Mouse (Mus musculus) kidney, postnatal 0 days (tissue): Measurements from ENCODE around the gene Grifin. TPM values are rescaled to one million over a fixed set of nuclear protein-coding genes. Genes with fewer than 3 reads are reported as not detected.

Source experiments
- ATAC-seq: fragments of 200-750 bp; cut with Nextera tagmentation; replicated peaks from 2 replicates; pipeline ENCODE4 v1.8.0; 2017; ENCODE audit warnings: low read depth, moderate number of reproducible peaks, moderate TSS enrichment, moderate library complexity; ENCODE audit not compliant: low FRiP score
- DNase-seq: peaks from one replicate; pipeline ENCODE4 v3.0.0-alpha.2; 2016; ENCODE audit warnings: low spot score
- H3K27ac ChIP-seq: fragments of 300-500 bp; sonication (generic); 2 replicates; pipeline ENCODE4 v1.5.1; 2014; ENCODE audit warnings: mild to moderate bottlenecking
- H3K27me3 ChIP-seq: fragments of 300-500 bp; sonication (generic); 2 replicates; pipeline ENCODE4 v1.6.1; 2014; ENCODE audit warnings: low read length, mixed read lengths; ENCODE audit not compliant: insufficient read depth
- H3K36me3 ChIP-seq: fragments of 300-500 bp; sonication (generic); 2 replicates; pipeline ENCODE4 v1.6.1; 2014; ENCODE audit warnings: low read length, mixed read lengths; ENCODE audit not compliant: insufficient read depth
- H3K4me1 ChIP-seq: fragments of 300-500 bp; sonication (generic); replicated peaks from 2 replicates; pipeline ENCODE4 v1.6.1; 2014; ENCODE audit warnings: antibody characterized with exemption, low read length, mixed read lengths; ENCODE audit not compliant: insufficient read depth
- H3K4me2 ChIP-seq: fragments of 300-500 bp; sonication (generic); 2 replicates; pipeline ENCODE4 v1.6.1; 2014; ENCODE audit warnings: mild to moderate bottlenecking, low read length, moderate library complexity, mixed read lengths
- H3K4me3 ChIP-seq: fragments of 300-500 bp; sonication (generic); replicated peaks from 2 replicates; pipeline ENCODE4 v1.5.1; 2014; ENCODE audit warnings: low read depth, low read length
- H3K9ac ChIP-seq: fragments of 300-500 bp; sonication (generic); 2 replicates; pipeline ENCODE4 v1.6.1; 2014; ENCODE audit warnings: low read depth, low read length
- H3K9me3 ChIP-seq: fragments of 300-500 bp; sonication (generic); replicated peaks from 2 replicates; pipeline ENCODE4 v1.6.1; 2016; ENCODE audit warnings: low read length, inconsistent platforms, mixed read lengths
- CTCF ChIP-seq: IDR thresholded peaks from 2 replicates; pipeline ENCODE4 v1.5.1; 2016; ENCODE audit warnings: antibody characterized with exemption, low read depth, mild to moderate bottlenecking, moderate library complexity
- WGBS: fragments of 180-500 bp; shearing (Covaris S2); extraction: QIAGEN DNeasy Blood & Tissue Kit; methylation state at CpG from one replicate; pipeline ENCODE4 v1.1.7; 2014; 5-methylcytosine and 5-hydroxymethylcytosine counted together
- polyA plus RNA-seq: library from polyadenylated mRNA; unstranded; fragments of >200 nt; fragmentation: Nextera tagmentation; extraction: Ambion mirVana; gene quantifications from 2 replicates; pipeline ENCODE4 v1.2.1, GENCODE M21; 2015

Gene Grifin
- polyA plus RNA-seq, 1 experiment from 2014 or later = not detected

- no peak overlapping the region for H3K9ac ChIP-seq
- no peak overlapping the region for H3K4me2 ChIP-seq
- no peak for TF ChIP-seq CTCF
- DNase-seq (no peak), ATAC-seq (no peak)
- peaks cover 18% of the 10 kb centered on the region for H3K36me3 ChIP-seq
- peaks cover 4% of the 10 kb centered on the region; the same call in 1 of the 2 replicates for H3K4me1 ChIP-seq
- no peak overlapping the region for H3K4me3 ChIP-seq
- H3K27me3 ChIP-seq = no peaks in the 10 kb centered on the region
- H3K9me3 ChIP-seq = no peaks in the 10 kb centered on the region
- no peak overlapping the region for H3K27ac ChIP-seq
- 92% methylated on average over 1 of the region's 1 CpGs for WGBS
Measured at GRCm38 (mm10) chr5:140521196-140521595, 43.7 kb downstream of the Grifin start.

- Histone ChIP-seq H3K4me1 (peaks cover 16% of the 10 kb centered on the region; the same call in 1 of the 2 replicates), H3K36me3 (no peaks in the 10 kb centered on the region), H3K4me2 (no peak overlapping the region), H3K4me3 (no peak overlapping the region), H3K9me3 (no peaks in the 10 kb centered on the region), H3K27ac (peak overlapping the region; percentile 3), H3K27me3 (no peaks in the 10 kb centered on the region), H3K9ac (no peak overlapping the region)
- peak; percentile 30 for DNase-seq
- ATAC-seq = peak; percentile 44; the same call in 1 of the 2 replicates
- 39% methylated on average over 4 of the region's 4 CpGs for WGBS
- TF ChIP-seq CTCF = no peak
Measured at GRCm38 (mm10) chr5:140517921-140518230, 47.0 kb downstream of the Grifin start.

- Histone ChIP-seq H3K4me2 (no peak overlapping the region), H3K4me3 (no peak overlapping the region), H3K9ac (no peak overlapping the region), H3K27me3 (no peaks in the 10 kb centered on the region), H3K4me1 (peaks cover 16% of the 10 kb centered on the region; the same call in 1 of the 2 replicates), H3K36me3 (no peaks in the 10 kb centered on the region), H3K27ac (peak overlapping the region; percentile 3), H3K9me3 (no peaks in the 10 kb centered on the region)
- DNase-seq (peak; percentile 71), ATAC-seq (peak; percentile 46; the same call in 1 of the 2 replicates)
- 66% methylated on average over 21 of the region's 21 CpGs for WGBS
- TF ChIP-seq CTCF = no peak
Measured at GRCm38 (mm10) chr5:140517159-140517920, 47.5 kb downstream of the Grifin start.

- no peak for ATAC-seq
- Histone ChIP-seq H3K27ac (no peak overlapping the region), H3K4me3 (no peak overlapping the region), H3K4me2 (no peak overlapping the region), H3K4me1 (peaks cover 19% of the 10 kb centered on the region; the same call in 1 of the 2 replicates), H3K36me3 (no peaks in the 10 kb centered on the region), H3K9ac (no peak overlapping the region), H3K9me3 (no peaks in the 10 kb centered on the region), H3K27me3 (no peaks in the 10 kb centered on the region)
- 38% methylated on average over 7 of the region's 7 CpGs for WGBS
- no peak for TF ChIP-seq CTCF
- no peak for DNase-seq
Measured at GRCm38 (mm10) chr5:140514799-140515486, 49.9 kb downstream of the Grifin start.

- no peak for ATAC-seq
- 69% methylated on average over 8 of the region's 8 CpGs for WGBS
Measured at GRCm38 (mm10) chr5:140513921-140514320, 51.0 kb downstream of the Grifin start.

More at GRCm38 (mm10) chr5:140513921-140514320, 51.0 kb downstream of the Grifin start:
- peaks cover 21% of the 10 kb centered on the region; the same call in 1 of the 2 replicates for H3K4me1 ChIP-seq
- H3K36me3 ChIP-seq = no peaks in the 10 kb centered on the region
- H3K9me3 ChIP-seq = no peaks in the 10 kb centered on the region
- no peak overlapping the region for H3K4me3 ChIP-seq
- no peak for DNase-seq
- TF ChIP-seq CTCF = no peak
- no peak overlapping the region for H3K27ac ChIP-seq
- no peak overlapping the region for H3K4me2 ChIP-seq
- H3K27me3 ChIP-seq = no peaks in the 10 kb centered on the region
- no peak overlapping the region for H3K9ac ChIP-seq

Other genes with a start within 250 kb of the Grifin start
- 25.8 and 31.5 TPM in 2 replicates for gene Mad1l1, start 243.5 kb downstream of the Grifin start, polyA plus RNA-seq
- 39.9 and 42.1 TPM in 2 replicates for gene Nudt1, start 243.4 kb downstream of the Grifin start, polyA plus RNA-seq
- 17.2 and 17.3 TPM in 2 replicates for gene Mrm2, start 233.2 kb downstream of the Grifin start, polyA plus RNA-seq
- gene Snx8, start 175.8 kb downstream of the Grifin start, polyA plus RNA-seq = 28.8 and 31.8 TPM in 2 replicates
- 77.9 and 88.6 TPM in 2 replicates for gene Eif3b, start 145.7 kb downstream of the Grifin start, polyA plus RNA-seq
- not detected in 2 replicates for gene Gm4869, start 119.4 kb downstream of the Grifin start, polyA plus RNA-seq
- 14.5 and 15.6 TPM in 2 replicates for gene Chst12, start 59.5 kb downstream of the Grifin start, polyA plus RNA-seq
- 28.8 and 33.4 TPM in 2 replicates for gene Lfng, start 42.2 kb upstream of the Grifin start, polyA plus RNA-seq
- 21.7 and 25.3 TPM in 2 replicates for gene Ttyh3, start 84.0 kb upstream of the Grifin start, polyA plus RNA-seq
- gene Iqce, start 137.3 kb upstream of the Grifin start, polyA plus RNA-seq = 18.7 and 19.7 TPM in 2 replicates
- 16.7 and 18.3 TPM in 2 replicates for gene Brat1, start 139.9 kb upstream of the Grifin start, polyA plus RNA-seq
- gene Amz1, start 159.1 kb upstream of the Grifin start, polyA plus RNA-seq = 1.8 and 2.0 TPM in 2 replicates